Mouse (Mus musculus): ENCODE measurements around the gene Vipr1.

DNA sequence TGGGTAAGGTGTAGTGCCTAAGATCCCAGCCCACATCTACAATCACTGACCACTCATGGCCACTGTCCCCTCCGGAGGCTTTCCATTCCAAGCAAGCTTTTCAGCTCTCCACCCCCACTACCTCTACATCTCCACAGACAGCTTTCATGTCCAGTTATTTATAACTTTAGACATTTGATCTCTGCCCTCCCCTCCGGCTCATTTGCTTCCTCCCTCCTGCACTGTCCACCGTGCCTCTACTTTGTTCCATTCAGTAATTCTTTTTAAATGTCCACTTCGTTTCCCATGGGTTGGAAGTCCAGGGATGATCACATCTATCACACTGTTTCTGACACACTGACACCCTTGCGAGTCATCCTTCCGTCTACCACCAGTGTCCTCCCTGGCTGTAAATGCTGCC lies 65.3 kb downstream of the Vipr1 start:
- TF ChIP-seq POLR2A (IDR thresholded peaks at IDR 0.05; ENCODE audit: extremely low read depth, insufficient read depth, low read length) (no peak), CTCF (IDR thresholded peaks at IDR 0.05; ENCODE audit: low read depth, low read length) (no peak)

Measured in liver, adult 2 months (tissue).